Mouse (Mus musculus): ENCODE data around the gene Itgax. TPM values are rescaled to one million over a fixed set of nuclear protein-coding genes. Genes with fewer than 3 reads are reported as not detected.

The Itgax gene
- polyA plus RNA-seq (2015; fragmentation: Nextera tagmentation; extraction: Ambion mirVana), result 0.04 TPM in 1 of 2 replicates, not detected in the other

- H3K9ac ChIP-seq, result no peak within 1 kb of the TSS
- no peaks in the 10 kb centered on the region for H3K36me3 ChIP-seq (ENCODE audit: poor library complexity, severe bottlenecking)
- no peak within 1 kb of the TSS for H3K4me2 ChIP-seq
- no peak for ATAC-seq
- H3K27me3 ChIP-seq, result no peaks in the 10 kb centered on the region
- 85% methylated on average over 8 of the region's 8 CpGs for WGBS
- H3K4me1 ChIP-seq, result no peaks in the 10 kb centered on the region
- H3K27ac ChIP-seq, result no peak within 1 kb of the TSS
- H3K9me3 ChIP-seq (replicated peaks), result no peaks in the 10 kb centered on the region
- no peak within 1 kb of the TSS for H3K4me3 ChIP-seq
These were observed at the start of gene Itgax for GRCm38 (mm10) chr7:128128741-128129720. Gene Itgax (plus strand): TSS chr7:128129547.

GRCm38 (mm10) chr7:128080012-128080411, 49.3 kb upstream of the Itgax start:
- H3K9me3 ChIP-seq (replicated peaks), result no peaks in the 10 kb centered on the region
- ATAC-seq, result no peak

GRCm38 (mm10) chr7:128089141-128089540, 40.2 kb upstream of the Itgax start:
- H3K27ac ChIP-seq, result no peak overlapping the region
- no peak overlapping the region for H3K9ac ChIP-seq
- WGBS, result 84% methylated on average over 7 of the region's 7 CpGs
- no peaks in the 10 kb centered on the region for H3K36me3 ChIP-seq (ENCODE audit: poor library complexity, severe bottlenecking)
- H3K9me3 ChIP-seq (replicated peaks), result no peaks in the 10 kb centered on the region
- H3K4me2 ChIP-seq, result no peak overlapping the region
- no peak overlapping the region for H3K4me3 ChIP-seq
- ATAC-seq, result no peak
- no peaks in the 10 kb centered on the region for H3K27me3 ChIP-seq
- no peaks in the 10 kb centered on the region for H3K4me1 ChIP-seq

More at GRCm38 (mm10) chr7:128080012-128080411, 49.3 kb upstream of the Itgax start:
- Histone ChIP-seq H3K4me2 (no peak overlapping the region), H3K4me1 (no peaks in the 10 kb centered on the region), H3K36me3 (ENCODE audit: poor library complexity, severe bottlenecking) (no peaks in the 10 kb centered on the region), H3K27ac (no peak overlapping the region), H3K4me3 (no peak overlapping the region), H3K27me3 (no peaks in the 10 kb centered on the region), H3K9ac (no peak overlapping the region)
- WGBS, result 81% methylated on average over 8 of the region's 8 CpGs

GRCm38 (mm10) chr7:128098135-128098534, 31.2 kb upstream of the Itgax start:
- H3K27ac ChIP-seq, result no peak overlapping the region
- no peaks in the 10 kb centered on the region for H3K27me3 ChIP-seq
- no peak overlapping the region for H3K9ac ChIP-seq
- H3K9me3 ChIP-seq (replicated peaks), result no peaks in the 10 kb centered on the region
- no peaks in the 10 kb centered on the region for H3K4me1 ChIP-seq
- H3K4me3 ChIP-seq, result no peak overlapping the region
- WGBS, result 69% methylated on average over 1 of the region's 1 CpGs
- ATAC-seq, result no peak
- no peak overlapping the region for H3K4me2 ChIP-seq
- no peaks in the 10 kb centered on the region for H3K36me3 ChIP-seq (ENCODE audit: poor library complexity, severe bottlenecking)

- Histone ChIP-seq H3K4me3 (no peak overlapping the region), H3K4me1 (no peaks in the 10 kb centered on the region), H3K4me2 (no peak overlapping the region), H3K36me3 (ENCODE audit: poor library complexity, severe bottlenecking) (no peaks in the 10 kb centered on the region), H3K27ac (no peak overlapping the region), H3K9me3 (replicated peaks) (no peaks in the 10 kb centered on the region), H3K9ac (no peak overlapping the region), H3K27me3 (no peaks in the 10 kb centered on the region)
- ATAC-seq, result no peak
- WGBS, result 77% methylated on average over 2 of the region's 2 CpGs
These were observed 28.5 kb upstream of the Itgax start for GRCm38 (mm10) chr7:128100742-128101357.

- no peaks in the 10 kb centered on the region for H3K36me3 ChIP-seq (ENCODE audit: poor library complexity, severe bottlenecking)
- H3K4me2 ChIP-seq, result no peak overlapping the region
- H3K9me3 ChIP-seq (replicated peaks), result no peaks in the 10 kb centered on the region
- WGBS, result 71% methylated on average over 4 of the region's 4 CpGs
- no peaks in the 10 kb centered on the region for H3K27me3 ChIP-seq
- no peak overlapping the region for H3K9ac ChIP-seq
- H3K4me1 ChIP-seq, result no peaks in the 10 kb centered on the region
- H3K4me3 ChIP-seq, result no peak overlapping the region
- H3K27ac ChIP-seq, result no peak overlapping the region
- ATAC-seq, result no peak
These were observed 24.1 kb upstream of the Itgax start for GRCm38 (mm10) chr7:128105246-128105645.

- no peaks in the 10 kb centered on the region for H3K36me3 ChIP-seq (ENCODE audit: poor library complexity, severe bottlenecking)
- WGBS, result 89% methylated on average over 7 of the region's 7 CpGs
- H3K27ac ChIP-seq, result no peak overlapping the region
- H3K9ac ChIP-seq, result no peak overlapping the region
- no peak for ATAC-seq
- H3K27me3 ChIP-seq, result no peaks in the 10 kb centered on the region
- no peak overlapping the region for H3K4me3 ChIP-seq
- no peaks in the 10 kb centered on the region for H3K4me1 ChIP-seq
- no peaks in the 10 kb centered on the region for H3K9me3 ChIP-seq (replicated peaks)
- H3K4me2 ChIP-seq, result no peak overlapping the region
These were observed 21.9 kb upstream of the Itgax start for GRCm38 (mm10) chr7:128107462-128107861.

GRCm38 (mm10) chr7:128110314-128110713, 19.0 kb upstream of the Itgax start:
- Histone ChIP-seq H3K4me3 (no peak overlapping the region), H3K4me2 (no peak overlapping the region), H3K27me3 (no peaks in the 10 kb centered on the region), H3K27ac (no peak overlapping the region), H3K9ac (no peak overlapping the region), H3K9me3 (replicated peaks) (no peaks in the 10 kb centered on the region), H3K36me3 (ENCODE audit: poor library complexity, severe bottlenecking) (no peaks in the 10 kb centered on the region), H3K4me1 (no peaks in the 10 kb centered on the region)
- ATAC-seq, result no peak
- WGBS, result 73% methylated on average over 2 of the region's 2 CpGs

- no peak overlapping the region for H3K27ac ChIP-seq
- H3K9ac ChIP-seq, result no peak overlapping the region
- no peak overlapping the region for H3K4me2 ChIP-seq
- no peak overlapping the region for H3K4me3 ChIP-seq
- 89% methylated on average over 11 of the region's 11 CpGs for WGBS
- no peaks in the 10 kb centered on the region for H3K27me3 ChIP-seq
- H3K36me3 ChIP-seq (ENCODE audit: poor library complexity, severe bottlenecking), result no peaks in the 10 kb centered on the region
- H3K4me1 ChIP-seq, result no peaks in the 10 kb centered on the region
- no peak for ATAC-seq
- H3K9me3 ChIP-seq (replicated peaks), result no peaks in the 10 kb centered on the region
These were observed 17.2 kb upstream of the Itgax start for GRCm38 (mm10) chr7:128112131-128112530.

GRCm38 (mm10) chr7:128114371-128115105, 14.8 kb upstream of the Itgax start:
- Histone ChIP-seq H3K9ac (no peak overlapping the region), H3K9me3 (replicated peaks) (no peaks in the 10 kb centered on the region), H3K27me3 (no peaks in the 10 kb centered on the region), H3K27ac (no peak overlapping the region), H3K4me1 (no peaks in the 10 kb centered on the region), H3K36me3 (ENCODE audit: poor library complexity, severe bottlenecking) (no peaks in the 10 kb centered on the region), H3K4me2 (no peak overlapping the region), H3K4me3 (no peak overlapping the region)
- WGBS, result 88% methylated on average over 11 of the region's 11 CpGs
- ATAC-seq, result no peak

- H3K4me3 ChIP-seq, result no peak overlapping the region
- no peaks in the 10 kb centered on the region for H3K27me3 ChIP-seq
- no peaks in the 10 kb centered on the region for H3K4me1 ChIP-seq
- ATAC-seq, result no peak
- 79% methylated on average over 5 of the region's 5 CpGs for WGBS
- no peak overlapping the region for H3K9ac ChIP-seq
- H3K36me3 ChIP-seq (ENCODE audit: poor library complexity, severe bottlenecking), result no peaks in the 10 kb centered on the region
- no peak overlapping the region for H3K4me2 ChIP-seq
- H3K9me3 ChIP-seq (replicated peaks), result no peaks in the 10 kb centered on the region
- H3K27ac ChIP-seq, result no peak overlapping the region
These were observed 14.0 kb upstream of the Itgax start for GRCm38 (mm10) chr7:128115211-128115958.
